Mouse (Mus musculus): ENCODE measurements around the gene Lrrtm4. TPM values are rescaled to one million over a fixed set of nuclear protein-coding genes. Genes with fewer than 3 reads are reported as not detected.

Gene Lrrtm4
- polyA plus RNA-seq, 1 experiment: 0.83 TPM

DNA sequence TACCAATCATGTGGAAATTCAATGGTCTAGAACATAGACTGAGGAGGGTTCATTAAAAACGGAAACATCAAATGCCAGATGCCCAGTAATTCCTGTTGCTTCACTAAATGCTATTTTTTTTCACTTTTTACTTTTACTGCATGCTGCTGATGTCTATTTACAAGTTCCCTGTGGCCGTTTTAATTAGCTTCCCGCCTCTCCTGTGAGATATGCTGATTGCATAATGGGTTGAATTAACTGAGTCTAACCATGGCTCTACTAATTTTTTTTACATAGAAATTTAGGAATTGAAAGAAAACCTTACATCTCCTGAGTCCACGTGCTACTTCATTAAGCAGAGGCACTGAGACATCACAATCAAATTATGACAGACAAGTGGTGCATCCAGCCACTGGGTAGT, 143.9 kb downstream of the Lrrtm4 start:
- TF ChIP-seq CTCF (IDR thresholded peaks at IDR 0.05; ENCODE audit: borderline replicate concordance, insufficient read depth, low read length): no peak
- no peak for TF ChIP-seq POLR2A (IDR thresholded peaks at IDR 0.05; ENCODE audit: low read depth, low read length)
- no peaks in the 10 kb centered on the region for H3K4me1 ChIP-seq (ENCODE audit: control insufficient read depth, insufficient read depth, low read length)
- no peak overlapping the region for H3K27ac ChIP-seq (ENCODE audit: insufficient read depth, low read length)
- no peak overlapping the region for H3K4me3 ChIP-seq (ENCODE audit: insufficient read depth, low read length)

DNA sequence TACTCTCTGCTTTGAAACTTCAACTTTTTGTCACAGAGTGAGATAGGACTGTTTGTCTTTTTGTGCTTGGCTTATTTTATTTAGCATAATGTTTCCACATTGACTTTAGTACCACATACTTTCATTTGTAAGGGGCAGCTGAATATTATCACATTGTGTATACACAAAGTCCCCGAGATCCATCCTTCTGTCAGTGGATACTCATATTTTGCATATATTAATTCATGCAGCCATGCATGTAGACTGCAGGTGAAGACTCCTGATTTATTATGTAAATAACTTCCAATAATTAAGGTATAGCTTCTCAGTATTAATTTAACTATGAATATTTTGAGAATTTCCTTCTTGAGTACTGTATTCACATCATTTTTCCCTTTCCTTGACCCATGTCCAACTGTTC, 163.2 kb downstream of the Lrrtm4 start:
- Histone ChIP-seq H3K4me1 (ENCODE audit: control insufficient read depth, insufficient read depth, low read length) (no peaks in the 10 kb centered on the region), H3K27ac (ENCODE audit: insufficient read depth, low read length) (no peak overlapping the region), H3K4me3 (ENCODE audit: insufficient read depth, low read length) (no peak overlapping the region)
- TF ChIP-seq POLR2A (IDR thresholded peaks at IDR 0.05; ENCODE audit: low read depth, low read length) (no peak), CTCF (IDR thresholded peaks at IDR 0.05; ENCODE audit: borderline replicate concordance, insufficient read depth, low read length) (no peak)

GRCm38 (mm10) chr6:80182353-80182752, 163.7 kb downstream of the Lrrtm4 start:
- TF ChIP-seq CTCF (IDR thresholded peaks at IDR 0.05; ENCODE audit: borderline replicate concordance, insufficient read depth, low read length): no peak
- TF ChIP-seq POLR2A (IDR thresholded peaks at IDR 0.05; ENCODE audit: low read depth, low read length): no peak
- H3K27ac ChIP-seq (ENCODE audit: insufficient read depth, low read length): no peak overlapping the region
- H3K4me3 ChIP-seq (ENCODE audit: insufficient read depth, low read length): no peak overlapping the region
- H3K4me1 ChIP-seq (ENCODE audit: control insufficient read depth, insufficient read depth, low read length): no peaks in the 10 kb centered on the region

DNA sequence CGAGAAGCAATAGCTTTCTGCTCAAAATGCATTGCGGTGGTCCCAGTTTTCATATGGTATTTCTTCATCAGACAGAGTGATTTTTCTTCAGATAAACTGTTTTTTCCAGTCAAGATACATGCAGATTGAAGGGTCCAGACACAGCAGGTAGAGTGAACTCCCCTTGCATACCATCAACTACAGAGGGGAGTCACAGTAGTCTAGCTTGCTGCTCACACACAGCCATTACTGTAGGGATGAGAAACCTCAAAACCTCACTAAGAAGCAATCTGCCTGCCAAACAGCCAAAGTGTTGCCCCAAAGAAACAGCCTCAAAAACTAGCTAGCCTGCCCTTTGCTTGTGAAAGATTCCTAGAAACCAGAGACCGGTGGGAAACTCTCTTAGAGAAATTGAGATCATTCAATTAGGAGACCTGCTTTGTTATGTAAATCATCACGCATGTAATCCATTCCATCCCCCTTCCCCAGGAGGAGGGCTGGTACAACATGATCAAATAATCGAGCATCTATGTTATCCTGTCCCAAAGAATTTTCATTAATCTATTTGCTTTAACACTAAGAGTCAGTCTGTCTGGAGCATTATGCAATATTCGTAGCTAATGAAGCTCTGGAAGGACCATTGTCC, 166.9 kb downstream of the Lrrtm4 start:
- no peaks in the 10 kb centered on the region for H3K4me1 ChIP-seq (ENCODE audit: control insufficient read depth, insufficient read depth, low read length)
- H3K4me3 ChIP-seq (ENCODE audit: insufficient read depth, low read length): no peak overlapping the region
- no peak overlapping the region for H3K27ac ChIP-seq (ENCODE audit: insufficient read depth, low read length)
- no peak for TF ChIP-seq CTCF (IDR thresholded peaks at IDR 0.05; ENCODE audit: borderline replicate concordance, insufficient read depth, low read length)
- no peak for TF ChIP-seq POLR2A (IDR thresholded peaks at IDR 0.05; ENCODE audit: low read depth, low read length)

DNA sequence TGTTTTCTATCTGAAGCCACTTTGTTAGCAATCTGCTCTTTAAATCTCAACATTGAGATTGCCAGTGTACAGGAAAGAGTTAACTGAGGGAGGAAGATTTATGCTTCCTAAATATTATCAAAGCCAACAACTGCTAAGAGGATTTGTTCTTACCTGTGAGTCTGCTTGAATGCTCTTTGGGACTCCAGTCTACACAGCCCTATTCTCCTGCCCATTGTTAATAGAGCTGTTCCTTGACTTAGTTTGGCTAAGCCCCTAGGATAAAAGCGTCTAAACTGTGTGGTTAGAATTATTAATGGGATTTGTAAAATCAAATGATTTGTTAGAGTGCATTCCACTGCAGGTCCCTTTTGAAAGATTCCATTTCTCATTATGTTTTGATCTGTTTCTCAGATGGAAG, 168.1 kb downstream of the Lrrtm4 start:
- Histone ChIP-seq H3K4me3 (ENCODE audit: insufficient read depth, low read length) (no peak overlapping the region), H3K4me1 (ENCODE audit: control insufficient read depth, insufficient read depth, low read length) (no peaks in the 10 kb centered on the region), H3K27ac (ENCODE audit: insufficient read depth, low read length) (no peak overlapping the region)
- TF ChIP-seq CTCF (IDR thresholded peaks at IDR 0.05; ENCODE audit: borderline replicate concordance, insufficient read depth, low read length) (no peak), POLR2A (IDR thresholded peaks at IDR 0.05; ENCODE audit: low read depth, low read length) (no peak)

DNA sequence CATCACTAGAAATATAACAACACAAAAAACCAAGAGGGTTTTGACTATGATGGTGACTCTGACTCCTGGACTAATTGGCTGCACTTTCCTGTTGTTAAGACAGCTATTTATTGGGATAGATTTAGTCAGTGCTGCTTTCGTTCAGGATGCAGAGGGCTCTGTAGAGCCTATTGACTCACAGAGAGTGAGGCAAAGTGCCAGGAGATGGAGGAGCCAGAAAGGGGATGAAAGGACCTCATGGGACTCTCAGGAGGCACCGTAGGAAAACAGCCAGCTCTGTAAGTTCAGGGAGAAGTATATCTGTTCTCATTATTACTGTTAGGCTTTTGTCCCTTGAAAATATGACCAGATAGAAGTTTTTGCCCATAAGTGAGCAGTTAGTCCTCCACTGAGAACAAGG, 190.8 kb downstream of the Lrrtm4 start:
- TF ChIP-seq CTCF (IDR thresholded peaks at IDR 0.05; ENCODE audit: borderline replicate concordance, insufficient read depth, low read length) (no peak), POLR2A (IDR thresholded peaks at IDR 0.05; ENCODE audit: low read depth, low read length) (no peak)
- H3K27ac ChIP-seq (ENCODE audit: insufficient read depth, low read length): no peak overlapping the region
- H3K4me3 ChIP-seq (ENCODE audit: insufficient read depth, low read length): no peak overlapping the region
- no peaks in the 10 kb centered on the region for H3K4me1 ChIP-seq (ENCODE audit: control insufficient read depth, insufficient read depth, low read length)

DNA sequence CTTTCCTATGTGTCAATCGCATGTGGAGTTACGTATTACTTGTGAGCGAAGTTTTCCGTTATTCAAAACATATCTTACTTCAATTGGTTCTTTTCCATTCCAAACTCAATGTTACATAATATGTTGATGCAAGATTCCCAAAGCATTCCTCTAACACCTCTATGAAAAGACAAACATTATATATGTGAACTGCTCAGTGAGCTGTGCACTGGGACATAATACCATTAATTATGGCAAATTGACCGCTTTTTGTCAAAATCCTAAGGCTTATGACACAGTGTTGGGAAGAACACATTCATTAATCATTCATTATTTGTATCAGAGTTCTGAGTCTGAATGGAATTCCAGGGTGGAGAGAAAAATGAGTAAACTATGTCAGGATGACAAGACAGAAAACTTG, 191.6 kb downstream of the Lrrtm4 start:
- H3K4me3 ChIP-seq (ENCODE audit: insufficient read depth, low read length): no peak overlapping the region
- TF ChIP-seq CTCF (IDR thresholded peaks at IDR 0.05; ENCODE audit: borderline replicate concordance, insufficient read depth, low read length): no peak
- no peak for TF ChIP-seq POLR2A (IDR thresholded peaks at IDR 0.05; ENCODE audit: low read depth, low read length)
- no peak overlapping the region for H3K27ac ChIP-seq (ENCODE audit: insufficient read depth, low read length)
- H3K4me1 ChIP-seq (ENCODE audit: control insufficient read depth, insufficient read depth, low read length): no peaks in the 10 kb centered on the region

GRCm38 (mm10) chr6:80261595-80261994, 242.9 kb downstream of the Lrrtm4 start:
- TF ChIP-seq POLR2A (IDR thresholded peaks at IDR 0.05; ENCODE audit: low read depth, low read length): no peak
- no peak for TF ChIP-seq CTCF (IDR thresholded peaks at IDR 0.05; ENCODE audit: borderline replicate concordance, insufficient read depth, low read length)
- H3K27ac ChIP-seq (ENCODE audit: insufficient read depth, low read length): no peak overlapping the region
- no peaks in the 10 kb centered on the region for H3K4me1 ChIP-seq (ENCODE audit: control insufficient read depth, insufficient read depth, low read length)
- no peak overlapping the region for H3K4me3 ChIP-seq (ENCODE audit: insufficient read depth, low read length)

DNA sequence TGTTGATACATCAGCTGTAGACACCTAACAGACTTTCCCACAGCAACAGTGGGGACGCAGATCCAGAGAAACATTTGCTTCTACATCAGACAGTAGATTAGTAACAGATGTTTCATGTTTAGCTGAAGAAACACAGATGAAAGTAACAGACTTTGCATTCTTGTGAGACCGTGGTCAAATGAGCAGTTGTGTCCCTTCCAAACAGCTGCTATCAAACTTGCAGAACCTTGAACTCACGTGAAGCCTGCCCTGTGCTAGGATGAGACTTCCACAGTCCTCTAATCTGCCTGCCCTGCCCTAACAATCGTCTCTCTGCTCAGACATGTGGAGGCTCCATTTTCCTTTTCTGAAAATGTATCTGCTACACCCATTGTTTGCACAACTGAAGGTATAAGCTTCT, 245.3 kb downstream of the Lrrtm4 start:
- no peaks in the 10 kb centered on the region for H3K4me1 ChIP-seq (ENCODE audit: control insufficient read depth, insufficient read depth, low read length)
- TF ChIP-seq CTCF (IDR thresholded peaks at IDR 0.05; ENCODE audit: borderline replicate concordance, insufficient read depth, low read length) (no peak), POLR2A (IDR thresholded peaks at IDR 0.05; ENCODE audit: low read depth, low read length) (no peak)
- no peak overlapping the region for H3K27ac ChIP-seq (ENCODE audit: insufficient read depth, low read length)
- no peak overlapping the region for H3K4me3 ChIP-seq (ENCODE audit: insufficient read depth, low read length)

- no peak for TF ChIP-seq POLR2A (IDR thresholded peaks at IDR 0.05; ENCODE audit: low read depth, low read length)
- TF ChIP-seq CTCF (IDR thresholded peaks at IDR 0.05; ENCODE audit: borderline replicate concordance, insufficient read depth, low read length): no peak
- no peaks in the 10 kb centered on the region for H3K4me1 ChIP-seq (ENCODE audit: control insufficient read depth, insufficient read depth, low read length)
- no peak overlapping the region for H3K4me3 ChIP-seq (ENCODE audit: insufficient read depth, low read length)
- H3K27ac ChIP-seq (ENCODE audit: insufficient read depth, low read length): no peak overlapping the region
Measured at GRCm38 (mm10) chr6:80264584-80264983, 245.9 kb downstream of the Lrrtm4 start.

DNA sequence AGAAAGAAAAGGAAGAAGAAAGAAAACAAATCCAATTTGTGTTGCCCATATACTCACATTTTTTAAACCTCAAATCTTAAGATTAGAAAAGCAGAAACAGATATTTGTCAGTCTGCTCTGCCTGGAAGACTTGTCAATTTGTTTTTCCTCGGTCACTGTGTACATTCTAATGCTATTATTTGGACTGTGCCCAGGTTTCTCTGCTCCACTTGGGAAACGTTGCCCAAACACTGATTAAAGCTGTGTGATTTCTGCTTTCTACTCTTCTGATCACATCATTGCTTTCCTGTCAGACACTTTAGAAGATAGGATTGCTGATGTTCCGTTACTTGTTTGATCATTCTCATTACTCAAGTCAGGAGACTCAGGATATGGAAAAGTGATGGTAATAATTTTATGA, 247.1 kb downstream of the Lrrtm4 start:
- TF ChIP-seq POLR2A (IDR thresholded peaks at IDR 0.05; ENCODE audit: low read depth, low read length) (no peak), CTCF (IDR thresholded peaks at IDR 0.05; ENCODE audit: borderline replicate concordance, insufficient read depth, low read length) (no peak)
- Histone ChIP-seq H3K4me1 (ENCODE audit: control insufficient read depth, insufficient read depth, low read length) (no peaks in the 10 kb centered on the region), H3K27ac (ENCODE audit: insufficient read depth, low read length) (no peak overlapping the region), H3K4me3 (ENCODE audit: insufficient read depth, low read length) (no peak overlapping the region)

Measured in embryonic fibroblast, embryonic 13.5 days (primary cell).